Mouse (Mus musculus) G1E (cell line): ENCODE measurements at regions not wholly inside any gene's neighbourhood (a gene's known extent, or its start where the extent isn't known, plus 50 kb on each side); places are given as distances from the start of the nearest gene placed in this dataset.

Experiments
- CTCF ChIP-seq: IDR thresholded peaks from 2 replicates; pipeline ENCODE4 v1.5.1; 2012; ENCODE audit warnings: low read depth, low read length, inconsistent platforms, mixed read lengths
- GATA1 ChIP-seq: IDR thresholded peaks from 2 replicates; pipeline ENCODE4 v1.6.1; 2012; ENCODE audit warnings: borderline replicate concordance, low read length, inconsistent platforms, mixed read lengths

- no peak for TF ChIP-seq CTCF
- TF ChIP-seq GATA1 = no peak
These were observed 133.9 kb upstream of the Klf14 start for GRCm38 (mm10) chr6:31092760-31093159.
